Mouse (Mus musculus): Measurements from ENCODE around the gene C1s2. TPM values are rescaled to one million over a fixed set of nuclear protein-coding genes. Genes with fewer than 3 reads are reported as not detected.

Gene C1s2
- total RNA-seq, 1 experiment = 0.27 TPM

DNA sequence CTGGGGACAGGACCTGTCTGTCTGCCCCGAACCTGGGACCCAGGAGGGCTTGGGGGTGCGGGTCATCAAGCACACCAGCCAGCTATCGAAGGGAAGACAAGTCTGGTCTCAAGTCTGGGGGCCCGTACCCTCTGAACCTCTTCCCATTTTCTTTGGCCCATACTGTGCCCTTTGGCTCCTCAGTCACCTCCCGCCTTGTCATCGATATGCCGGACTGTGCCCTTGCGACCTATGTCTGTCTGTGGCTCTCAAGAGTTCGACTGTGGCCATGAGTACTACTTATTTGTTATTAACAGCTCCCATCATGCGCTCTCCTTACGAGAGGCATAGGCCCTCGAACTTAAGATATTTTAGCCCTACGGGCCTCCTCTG, 27.5 kb upstream of the C1s2 start:
- Histone ChIP-seq H3K27ac (ENCODE audit: insufficient read depth, low read depth, low read length, poor library complexity, severe bottlenecking) (peak overlapping the region; percentile 49; the same call in 1 of the 2 replicates), H3K4me3 (ENCODE audit: insufficient read depth in 1 of 2, low read depth in 1 of 2, low read length in 2 of 2, poor library complexity in 1 of 2, severe bottlenecking in 1 of 2) (peak overlapping the region; percentile 78 to 92), H3K9me3 (ENCODE audit: control insufficient read depth, insufficient read depth, low read depth, low read length) (no peaks in the 10 kb centered on the region), H3K9ac (ENCODE audit: insufficient read depth, low read depth, low read length, poor library complexity, severe bottlenecking) (peak overlapping the region; percentile 80), H3K4me1 (ENCODE audit: control insufficient read depth in 2 of 2, insufficient read depth in 2 of 2, low read length in 2 of 2, poor library complexity in 1 of 2) (peaks cover 0 to 4% of the 10 kb centered on the region in 2 experiments; a peak in 1 of 4 replicates), H3K36me3 (ENCODE audit: control insufficient read depth, insufficient read depth, low read length, poor library complexity, severe bottlenecking) (no peaks in the 10 kb centered on the region)
- no peak for DNase-seq (ENCODE audit: low read depth, low spot score)
- in situ Hi-C loops (cut with MboI; ENCODE audit: low sequenced_read_pairs in 2 of 2, unreplicated experiment in 2 of 2) = no loop called here
- no peak for TF ChIP-seq ZC3H11A (IDR thresholded peaks at IDR 0.05; ENCODE audit: borderline replicate concordance, low read depth, low read length)
- TF ChIP-seq ZNF384 (IDR thresholded peaks at IDR 0.05; ENCODE audit: low read depth, low read length) = no peak
- no peak for TF ChIP-seq HCFC1 (IDR thresholded peaks at IDR 0.05; ENCODE audit: borderline replicate concordance, insufficient read depth, low read length)
- no peak for TF ChIP-seq CHD2 (IDR thresholded peaks at IDR 0.05; ENCODE audit: low read depth, low read length)
- no peak for TF ChIP-seq MAFK (IDR thresholded peaks at IDR 0.05; ENCODE audit: insufficient read depth, low read depth, low read length)

DNA sequence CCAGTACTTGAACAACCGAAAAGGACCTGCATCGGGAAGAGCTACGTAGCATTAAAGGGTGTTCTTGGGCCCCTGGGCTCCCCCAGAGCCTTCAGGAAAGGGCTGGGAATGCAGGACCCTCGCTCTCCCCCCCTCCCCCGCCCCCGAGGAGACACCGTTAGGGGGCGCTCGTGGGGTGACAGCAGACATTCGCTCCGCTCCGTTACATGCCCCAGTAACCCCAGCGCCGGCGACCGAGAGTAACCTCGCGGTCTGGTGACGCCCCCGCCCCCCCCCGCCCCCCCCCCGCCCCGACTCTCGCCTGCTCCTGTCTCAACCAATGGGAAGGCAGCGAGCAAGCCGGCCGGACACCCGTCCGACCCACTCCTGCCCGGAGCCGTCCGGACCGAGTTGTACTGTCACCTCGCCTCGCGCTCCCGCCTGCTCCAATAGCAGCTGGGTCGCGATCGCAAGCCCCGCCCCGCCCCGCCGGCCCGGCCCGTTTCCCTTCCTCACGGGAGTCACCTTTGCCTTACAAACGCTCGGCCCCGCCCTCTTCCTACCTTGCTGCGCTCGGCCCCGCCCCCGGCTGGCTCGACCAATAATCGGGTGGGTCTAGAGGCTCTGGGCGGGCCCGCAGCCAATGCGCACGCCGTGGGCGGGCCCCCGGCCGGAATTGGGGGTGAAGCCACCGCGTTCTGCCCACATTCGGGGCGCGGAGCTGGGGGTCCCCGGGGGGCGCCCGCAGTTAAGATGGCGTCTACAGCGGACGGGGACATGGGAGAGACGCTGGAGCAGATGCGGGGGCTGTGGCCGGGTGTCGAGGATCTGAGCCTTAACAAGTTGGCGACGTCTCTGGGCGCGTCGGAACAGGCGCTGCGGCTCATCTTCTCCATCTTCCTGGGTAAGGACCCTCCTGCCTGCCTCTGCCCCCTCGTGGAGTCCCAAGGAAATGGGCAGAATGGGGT, 26.9 kb upstream of the C1s2 start, which contains the start of gene Lpcat3:
TSS of gene Lpcat3 (plus strand) at position 551 of the 947 bp plus-strand sequence.
- in situ Hi-C loops (cut with MboI; ENCODE audit: low sequenced_read_pairs in 2 of 2, unreplicated experiment in 2 of 2) = no loop called here
- H3K9ac ChIP-seq (ENCODE audit: insufficient read depth, low read depth, low read length, poor library complexity, severe bottlenecking) = peak within 1 kb of the TSS; percentile 80
- H3K9me3 ChIP-seq (ENCODE audit: control insufficient read depth, insufficient read depth, low read depth, low read length) = no peaks in the 10 kb centered on the region
- no peaks in the 10 kb centered on the region for H3K36me3 ChIP-seq (ENCODE audit: control insufficient read depth, insufficient read depth, low read length, poor library complexity, severe bottlenecking)
- peak within 1 kb of the TSS; percentile 68 for H3K27ac ChIP-seq (ENCODE audit: insufficient read depth, low read depth, low read length, poor library complexity, severe bottlenecking)
- H3K4me3 ChIP-seq (ENCODE audit: insufficient read depth in 1 of 2, low read depth in 1 of 2, low read length in 2 of 2, poor library complexity in 1 of 2, severe bottlenecking in 1 of 2) = peak within 1 kb of the TSS; percentile 78 to 92
- peaks cover 0 to 4% of the 10 kb centered on the region in 2 experiments; a peak in 1 of 4 replicates for H3K4me1 ChIP-seq (ENCODE audit: control insufficient read depth in 2 of 2, insufficient read depth in 2 of 2, low read length in 2 of 2, poor library complexity in 1 of 2)
- TF ChIP-seq ZNF384 (IDR thresholded peaks at IDR 0.05; ENCODE audit: low read depth, low read length) = no peak
- peak; percentile 39; the same call in 1 of the 2 replicates for TF ChIP-seq HCFC1 (IDR thresholded peaks at IDR 0.05; ENCODE audit: borderline replicate concordance, insufficient read depth, low read length)
- TF ChIP-seq ZC3H11A (IDR thresholded peaks at IDR 0.05; ENCODE audit: borderline replicate concordance, low read depth, low read length) = 0 out of 2 replicates have a peak, but pooled peaks have one; percentile 6
- no peak for TF ChIP-seq CHD2 (IDR thresholded peaks at IDR 0.05; ENCODE audit: low read depth, low read length)
- no peak for TF ChIP-seq MAFK (IDR thresholded peaks at IDR 0.05; ENCODE audit: insufficient read depth, low read depth, low read length)
- peak; percentile 98 for DNase-seq (ENCODE audit: low read depth, low spot score)

GRCm38 (mm10) chr6:124661995-124662394, 26.1 kb upstream of the C1s2 start:
- no peak for DNase-seq (ENCODE audit: low read depth, low spot score)
- Histone ChIP-seq H3K27ac (ENCODE audit: insufficient read depth, low read depth, low read length, poor library complexity, severe bottlenecking) (no peak overlapping the region), H3K9me3 (ENCODE audit: control insufficient read depth, insufficient read depth, low read depth, low read length) (no peaks in the 10 kb centered on the region), H3K9ac (ENCODE audit: insufficient read depth, low read depth, low read length, poor library complexity, severe bottlenecking) (peak overlapping the region; percentile 68; the same call in 1 of the 2 replicates), H3K36me3 (ENCODE audit: control insufficient read depth, insufficient read depth, low read length, poor library complexity, severe bottlenecking) (no peaks in the 10 kb centered on the region), H3K4me3 (ENCODE audit: insufficient read depth in 1 of 2, low read depth in 1 of 2, low read length in 2 of 2, poor library complexity in 1 of 2, severe bottlenecking in 1 of 2) (peak overlapping the region; percentile 78 to 92), H3K4me1 (ENCODE audit: control insufficient read depth in 2 of 2, insufficient read depth in 2 of 2, low read length in 2 of 2, poor library complexity in 1 of 2) (peaks cover 0 to 4% of the 10 kb centered on the region in 2 experiments; a peak in 1 of 4 replicates)
- TF ChIP-seq ZC3H11A (IDR thresholded peaks at IDR 0.05; ENCODE audit: borderline replicate concordance, low read depth, low read length) = no peak
- TF ChIP-seq MAFK (IDR thresholded peaks at IDR 0.05; ENCODE audit: insufficient read depth, low read depth, low read length) = no peak
- TF ChIP-seq CHD2 (IDR thresholded peaks at IDR 0.05; ENCODE audit: low read depth, low read length) = no peak
- TF ChIP-seq ZNF384 (IDR thresholded peaks at IDR 0.05; ENCODE audit: low read depth, low read length) = no peak
- TF ChIP-seq HCFC1 (IDR thresholded peaks at IDR 0.05; ENCODE audit: borderline replicate concordance, insufficient read depth, low read length) = no peak
- in situ Hi-C loops (cut with MboI; ENCODE audit: low sequenced_read_pairs in 2 of 2, unreplicated experiment in 2 of 2) = no loop called here

GRCm38 (mm10) chr6:124661156-124661806, 25.4 kb upstream of the C1s2 start:
- Histone ChIP-seq H3K4me3 (ENCODE audit: insufficient read depth in 1 of 2, low read depth in 1 of 2, low read length in 2 of 2, poor library complexity in 1 of 2, severe bottlenecking in 1 of 2) (no peak overlapping the region), H3K9me3 (ENCODE audit: control insufficient read depth, insufficient read depth, low read depth, low read length) (no peaks in the 10 kb centered on the region), H3K27ac (ENCODE audit: insufficient read depth, low read depth, low read length, poor library complexity, severe bottlenecking) (no peak overlapping the region), H3K9ac (ENCODE audit: insufficient read depth, low read depth, low read length, poor library complexity, severe bottlenecking) (no peak overlapping the region), H3K36me3 (ENCODE audit: control insufficient read depth, insufficient read depth, low read length, poor library complexity, severe bottlenecking) (no peaks in the 10 kb centered on the region), H3K4me1 (ENCODE audit: control insufficient read depth in 2 of 2, insufficient read depth in 2 of 2, low read length in 2 of 2, poor library complexity in 1 of 2) (peaks cover 0 to 4% of the 10 kb centered on the region in 2 experiments; a peak in 1 of 4 replicates)
- TF ChIP-seq CHD2 (IDR thresholded peaks at IDR 0.05; ENCODE audit: low read depth, low read length) (no peak), ZNF384 (IDR thresholded peaks at IDR 0.05; ENCODE audit: low read depth, low read length) (no peak), HCFC1 (IDR thresholded peaks at IDR 0.05; ENCODE audit: borderline replicate concordance, insufficient read depth, low read length) (no peak), ZC3H11A (IDR thresholded peaks at IDR 0.05; ENCODE audit: borderline replicate concordance, low read depth, low read length) (no peak), MAFK (IDR thresholded peaks at IDR 0.05; ENCODE audit: insufficient read depth, low read depth, low read length) (no peak)
- DNase-seq (ENCODE audit: low read depth, low spot score) = no peak
- in situ Hi-C loops (cut with MboI; ENCODE audit: low sequenced_read_pairs in 2 of 2, unreplicated experiment in 2 of 2) = no loop called here

All from ES-E14 (cell line).